Mouse (Mus musculus): ENCODE measurements at regions not wholly inside any gene's neighbourhood (a gene's known extent, or its start where the extent isn't known, plus 50 kb on each side); places are given as distances from the start of the nearest gene placed in this dataset.

- no peak for DNase-seq (ENCODE audit: low spot score in 2 of 2)
Measured at GRCm38 (mm10) chr10:29921658-29922057, 278.7 kb downstream of the Cenpw start.

GRCm38 (mm10) chr10:29897780-29898363 is 302.5 kb downstream of the Cenpw start:
- peak in 1 of 2 experiments; percentile 13 for DNase-seq (ENCODE audit: low spot score in 2 of 2)

- DNase-seq (ENCODE audit: low spot score in 2 of 2), result no peak
Measured at GRCm38 (mm10) chr10:29864566-29864965, 328.9 kb upstream of the Rspo3 start.

GRCm38 (mm10) chr10:29855749-29856313 is 320.2 kb upstream of the Rspo3 start:
- no peak for DNase-seq (ENCODE audit: low spot score in 2 of 2)

GRCm38 (mm10) chr10:29852516-29852915 is 316.8 kb upstream of the Rspo3 start:
- DNase-seq (ENCODE audit: low spot score in 2 of 2), result no peak

- no peak for DNase-seq (ENCODE audit: low spot score in 2 of 2)
Measured at GRCm38 (mm10) chr10:29824939-29825658, 289.4 kb upstream of the Rspo3 start.

- no peak for DNase-seq (ENCODE audit: low spot score in 2 of 2)
Measured at GRCm38 (mm10) chr10:29824413-29824812, 288.7 kb upstream of the Rspo3 start.

- no peak for DNase-seq (ENCODE audit: low spot score in 2 of 2)
Measured at GRCm38 (mm10) chr10:29823177-29823576, 287.5 kb upstream of the Rspo3 start.

- peak; percentile 61 to 68 for DNase-seq (ENCODE audit: low spot score in 2 of 2)
Measured at GRCm38 (mm10) chr10:29803915-29804545, 268.4 kb upstream of the Rspo3 start.

- no peak for DNase-seq (ENCODE audit: low spot score in 2 of 2)
Measured at GRCm38 (mm10) chr10:29802637-29803036, 267.0 kb upstream of the Rspo3 start.

- no peak for DNase-seq (ENCODE audit: low spot score in 2 of 2)
Measured at GRCm38 (mm10) chr10:29794663-29795062, 259.0 kb upstream of the Rspo3 start.

GRCm38 (mm10) chr10:29786220-29786810 is 250.6 kb upstream of the Rspo3 start:
- DNase-seq (ENCODE audit: low spot score in 2 of 2), result no peak

GRCm38 (mm10) chr10:29736677-29737076 is 201.0 kb upstream of the Rspo3 start:
- DNase-seq (ENCODE audit: low spot score in 2 of 2), result no peak

- DNase-seq (ENCODE audit: low spot score in 2 of 2), result no peak
Measured at GRCm38 (mm10) chr10:29725319-29725718, 189.7 kb upstream of the Rspo3 start.

GRCm38 (mm10) chr10:29710967-29711366 is 175.3 kb upstream of the Rspo3 start:
- no peak for DNase-seq (ENCODE audit: low spot score in 2 of 2)

- no peak for DNase-seq (ENCODE audit: low spot score in 2 of 2)
Measured at GRCm38 (mm10) chr10:29708653-29709052, 173.0 kb upstream of the Rspo3 start.

- DNase-seq (ENCODE audit: low spot score in 2 of 2), result no peak
Measured at GRCm38 (mm10) chr10:29693009-29693935, 157.6 kb upstream of the Rspo3 start.

GRCm38 (mm10) chr10:29689529-29689928 is 153.9 kb upstream of the Rspo3 start:
- no peak for DNase-seq (ENCODE audit: low spot score in 2 of 2)

- DNase-seq (ENCODE audit: low spot score in 2 of 2), result no peak
Measured at GRCm38 (mm10) chr10:29686982-29687381, 151.3 kb upstream of the Rspo3 start.

- no peak for DNase-seq (ENCODE audit: low spot score in 2 of 2)
Measured at GRCm38 (mm10) chr10:29674377-29674776, 138.7 kb upstream of the Rspo3 start.

GRCm38 (mm10) chr10:29661752-29662151 is 126.1 kb upstream of the Rspo3 start:
- no peak for DNase-seq (ENCODE audit: low spot score in 2 of 2)

Data from left cerebral cortex, adult 18-20 months (tissue).